Mouse (Mus musculus) thymus, adult 2 months (tissue): ENCODE measurements at regions not wholly inside any gene's neighbourhood (a gene's known extent, or its start where the extent isn't known, plus 50 kb on each side); places are given as distances from the start of the nearest gene placed in this dataset.

ENCODE experiments used
- DNase-seq: peaks from one replicate; pipeline ENCODE4 v3.0.0; 2021
- H3K27ac ChIP-seq: fragments of 200-500 bp; 2 replicates; pipeline ENCODE4 v1.5.1; 2012; ENCODE audit warnings: low read length, control low read depth; ENCODE audit not compliant: control insufficient read depth, insufficient read depth
- H3K27me3 ChIP-seq: fragments of 200-500 bp; 2 replicates; pipeline ENCODE4 v1.6.1; 2012; ENCODE audit warnings: mild to moderate bottlenecking, low read length, moderate library complexity, mixed read lengths; ENCODE audit not compliant: control insufficient read depth, insufficient read depth
- H3K36me3 ChIP-seq: fragments of 200-500 bp; 2 replicates; pipeline ENCODE4 v1.6.1; 2012; ENCODE audit warnings: mild to moderate bottlenecking, low read length, moderate library complexity; ENCODE audit not compliant: control insufficient read depth, insufficient read depth
- H3K4me1 ChIP-seq: fragments of 200-500 bp; replicated peaks from 2 replicates; pipeline ENCODE4 v1.6.1; 2012; ENCODE audit warnings: low read length; ENCODE audit not compliant: control insufficient read depth, insufficient read depth
- H3K4me3 ChIP-seq: fragments of 200-500 bp; 2 replicates; pipeline ENCODE4 v1.5.1; 2012; ENCODE audit warnings: mild to moderate bottlenecking, low read length, control low read depth, moderate library complexity; ENCODE audit not compliant: control insufficient read depth, insufficient read depth
- CTCF ChIP-seq: fragments of 200-500 bp; IDR thresholded peaks from 2 replicates; pipeline ENCODE4 v1.5.1; 2012; ENCODE audit warnings: mild to moderate bottlenecking, control low read depth, low read length, moderate library complexity, borderline replicate concordance; ENCODE audit not compliant: control insufficient read depth, poor library complexity, insufficient read depth; ENCODE audit errors: extremely low read depth
- POLR2A ChIP-seq: fragments of 200-500 bp; IDR thresholded peaks from 2 replicates; pipeline ENCODE4 v1.6.1; 2012; ENCODE audit warnings: mild to moderate bottlenecking, low read length, control low read depth, moderate library complexity; ENCODE audit not compliant: control insufficient read depth, poor library complexity, insufficient read depth; ENCODE audit errors: extremely low read depth
- WGBS: fragments of 180-500 bp; shearing (Covaris S2); methylation state at CpG from one replicate; pipeline ENCODE4 v1.1.7; 2018; 5-methylcytosine and 5-hydroxymethylcytosine counted together

DNA sequence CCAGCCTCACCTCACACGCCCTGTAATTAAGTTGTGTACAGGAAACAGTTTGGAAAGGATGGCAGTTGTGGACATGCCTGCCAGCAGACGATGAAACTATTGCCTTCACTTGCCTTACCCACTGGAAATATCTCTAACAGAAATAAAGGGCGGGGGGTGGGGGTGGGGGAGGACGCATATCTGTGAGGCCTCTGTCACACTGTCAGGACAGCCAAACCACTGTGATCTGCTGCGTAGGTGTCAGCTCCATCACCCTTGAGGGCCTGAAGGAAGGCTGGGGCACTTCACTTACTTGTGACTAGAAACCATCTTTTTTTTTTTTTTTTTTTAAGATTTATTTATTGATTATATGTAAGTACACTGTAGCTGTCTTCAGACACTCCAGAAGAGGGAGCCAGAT, 106.8 kb upstream of the Bach2 start:
- no peak for DNase-seq
- no peaks in the 10 kb centered on the region for H3K4me1 ChIP-seq
- no peak overlapping the region for H3K27ac ChIP-seq
- H3K4me3 ChIP-seq = no peak overlapping the region
- H3K36me3 ChIP-seq = no peaks in the 10 kb centered on the region
- H3K27me3 ChIP-seq = no peaks in the 10 kb centered on the region
- TF ChIP-seq POLR2A = no peak
- TF ChIP-seq CTCF = no peak
- WGBS = 93% methylated on average over 5 of the region's 5 CpGs

DNA sequence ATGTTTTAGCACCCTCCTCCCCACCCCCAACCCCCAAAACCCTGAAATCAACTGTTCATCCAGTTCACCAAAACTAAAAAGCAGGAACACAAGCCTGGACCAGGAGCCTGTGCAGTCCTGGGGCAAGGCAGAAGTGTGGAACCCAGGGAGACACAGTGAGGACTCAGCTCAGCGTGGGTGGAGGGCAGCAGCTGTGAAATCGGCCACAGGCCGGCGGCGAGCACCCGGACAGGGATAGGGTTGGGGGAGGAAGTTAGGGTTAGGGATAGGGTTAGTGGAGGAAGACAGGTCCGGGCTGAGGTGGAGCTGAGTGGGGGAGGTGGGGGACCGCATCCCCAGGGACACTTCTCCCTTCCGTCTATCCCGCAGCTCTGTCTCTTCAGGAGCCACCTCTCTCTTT, 102.5 kb upstream of the Bach2 start:
- H3K4me1 ChIP-seq = no peaks in the 10 kb centered on the region
- no peaks in the 10 kb centered on the region for H3K27me3 ChIP-seq
- no peak overlapping the region for H3K27ac ChIP-seq
- no peak for DNase-seq
- no peak for TF ChIP-seq POLR2A
- no peak for TF ChIP-seq CTCF
- no peaks in the 10 kb centered on the region for H3K36me3 ChIP-seq
- 94% methylated on average over 7 of the region's 10 CpGs for whole genome bisulfite sequencing
- no peak overlapping the region for H3K4me3 ChIP-seq

DNA sequence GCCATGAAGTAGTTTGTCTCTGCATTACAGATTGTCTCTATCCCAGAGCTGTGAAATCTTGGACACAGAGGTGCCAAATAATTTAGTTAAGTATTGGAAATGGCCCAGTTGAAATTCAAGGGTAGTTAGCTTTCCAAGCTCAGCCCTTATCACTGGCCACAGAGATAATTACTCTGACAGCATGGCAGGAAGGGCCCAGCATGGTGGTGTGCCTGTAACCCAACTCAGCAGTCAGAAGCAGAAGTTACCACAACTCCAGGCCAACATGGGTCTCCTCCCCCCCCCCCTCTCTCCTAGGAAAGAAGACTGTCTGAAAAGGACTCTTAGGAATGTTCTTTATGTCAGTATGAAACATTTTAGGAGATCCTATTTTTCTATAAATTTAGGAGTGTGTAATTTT, 101.4 kb upstream of the Bach2 start:
- Histone ChIP-seq H3K27ac (no peak overlapping the region), H3K4me1 (no peaks in the 10 kb centered on the region), H3K36me3 (no peaks in the 10 kb centered on the region), H3K4me3 (no peak overlapping the region), H3K27me3 (no peaks in the 10 kb centered on the region)
- no peak for TF ChIP-seq POLR2A
- TF ChIP-seq CTCF = no peak
- DNase-seq = no peak

DNA sequence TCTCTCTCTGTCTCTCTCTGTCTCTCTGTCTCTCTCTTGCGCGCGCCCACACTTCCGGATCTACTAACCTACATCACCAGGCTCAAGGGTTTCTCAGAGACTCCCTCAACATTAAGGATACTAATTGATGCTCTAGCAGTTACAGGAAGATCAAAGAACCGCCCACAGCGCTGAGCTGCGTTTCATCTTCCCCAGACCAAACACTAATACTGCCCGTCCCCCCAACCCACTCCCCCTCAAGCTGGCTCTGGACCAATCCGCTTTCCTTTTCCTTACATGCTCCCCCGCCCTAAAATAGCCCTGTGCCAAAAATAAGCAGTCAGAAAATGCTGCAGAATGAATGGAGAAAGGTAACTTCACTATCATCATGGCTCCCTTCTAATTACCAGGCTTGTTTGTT, 100.6 kb upstream of the Bach2 start:
- Histone ChIP-seq H3K27me3 (no peaks in the 10 kb centered on the region), H3K4me1 (no peaks in the 10 kb centered on the region), H3K27ac (no peak overlapping the region), H3K36me3 (no peaks in the 10 kb centered on the region), H3K4me3 (no peak overlapping the region)
- no peak for DNase-seq
- no peak for TF ChIP-seq POLR2A
- TF ChIP-seq CTCF = no peak
- WGBS = 89% methylated on average over 10 of the region's 10 CpGs

DNA sequence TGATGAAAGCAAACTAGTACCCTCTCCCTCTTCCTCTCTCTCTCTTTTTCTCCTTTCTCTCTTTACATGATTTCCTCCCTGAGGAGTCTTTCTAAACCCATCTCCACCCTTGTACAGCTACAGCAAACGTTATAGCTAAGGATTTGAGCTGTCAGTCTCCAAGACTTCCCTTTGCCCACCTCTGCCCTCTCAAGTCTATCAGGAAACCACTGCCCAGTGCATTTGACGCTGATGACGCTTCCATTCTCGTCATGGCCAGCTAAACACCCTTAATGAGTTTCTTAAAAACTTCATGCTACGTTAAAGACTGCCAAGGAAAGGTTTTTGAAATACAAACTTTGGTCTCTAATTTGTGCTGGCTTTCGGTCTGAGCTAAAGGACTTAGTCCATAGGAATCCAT, 99.0 kb upstream of the Bach2 start:
- TF ChIP-seq CTCF (no peak), POLR2A (no peak)
- Histone ChIP-seq H3K4me1 (no peaks in the 10 kb centered on the region), H3K27ac (no peak overlapping the region), H3K36me3 (no peaks in the 10 kb centered on the region), H3K27me3 (no peaks in the 10 kb centered on the region), H3K4me3 (no peak overlapping the region)
- 78% methylated on average over 6 of the region's 6 CpGs for WGBS
- DNase-seq = no peak

DNA sequence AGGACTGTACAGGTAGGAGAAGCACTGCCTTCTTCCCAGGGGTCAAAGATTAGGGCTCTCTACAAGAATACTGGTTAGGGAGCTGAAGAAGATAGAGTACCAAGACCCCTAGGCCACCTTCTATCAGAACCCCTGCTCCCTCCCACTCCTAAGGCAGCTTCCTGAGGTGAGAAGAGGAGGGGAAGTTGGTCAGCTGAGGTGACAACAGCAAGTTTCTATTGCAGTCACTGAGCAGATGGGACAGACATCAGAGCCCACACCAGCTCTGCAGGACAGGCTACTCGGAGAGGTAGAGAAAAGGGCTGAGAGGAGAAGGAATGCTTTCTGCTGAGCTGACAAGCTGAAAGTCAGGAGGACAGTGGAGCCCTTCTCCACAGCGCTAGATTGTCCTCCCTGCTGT, 98.5 kb upstream of the Bach2 start:
- no peaks in the 10 kb centered on the region for H3K36me3 ChIP-seq
- no peaks in the 10 kb centered on the region for H3K27me3 ChIP-seq
- no peak overlapping the region for H3K4me3 ChIP-seq
- no peak for DNase-seq
- H3K27ac ChIP-seq = no peak overlapping the region
- TF ChIP-seq CTCF (no peak), POLR2A (no peak)
- no peaks in the 10 kb centered on the region for H3K4me1 ChIP-seq
- 66% methylated on average over 2 of the region's 2 CpGs for WGBS

DNA sequence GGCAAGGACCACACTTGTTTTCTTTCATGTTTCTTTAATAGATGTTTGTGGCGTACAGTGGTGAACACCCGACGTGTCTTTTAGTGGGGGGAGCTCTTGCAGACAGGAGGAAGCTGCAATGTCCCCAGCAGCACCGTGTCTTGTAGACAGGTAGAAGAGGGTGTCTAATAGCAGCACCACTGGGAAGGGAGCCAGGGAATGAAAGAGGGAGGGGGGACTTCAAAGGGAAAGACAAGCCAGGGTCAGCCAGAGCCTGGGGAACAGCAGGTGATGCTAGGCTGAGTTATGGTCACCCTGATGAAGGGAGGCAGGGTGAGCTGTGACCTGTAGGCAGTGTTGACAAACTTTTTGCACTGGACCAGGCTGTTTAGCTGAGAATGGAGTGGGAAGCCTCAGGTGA, 96.4 kb upstream of the Bach2 start:
- H3K36me3 ChIP-seq = no peaks in the 10 kb centered on the region
- H3K4me1 ChIP-seq = no peaks in the 10 kb centered on the region
- H3K27ac ChIP-seq = no peak overlapping the region
- H3K4me3 ChIP-seq = no peak overlapping the region
- DNase-seq = no peak
- TF ChIP-seq CTCF (no peak), POLR2A (no peak)
- H3K27me3 ChIP-seq = no peaks in the 10 kb centered on the region
- 72% methylated on average over 4 of the region's 4 CpGs for WGBS
